Mouse (Mus musculus) layer of hippocampus, postnatal 10 days (tissue): Measurements from ENCODE around the gene Sertad2. TPM values are rescaled to one million over a fixed set of nuclear protein-coding genes. Genes with fewer than 3 reads are reported as not detected.

ENCODE experiments used
- DNase-seq, 2 experiments: peaks; one replicate each; pipeline ENCODE4 v3.0.0; 2021; ENCODE audit warnings: low spot score in 2 of 2
- total RNA-seq, 2 experiments: library from RNA; stranded (reverse); gene quantifications; 2 replicates each; pipeline ENCODE4 v1.2.3; 2021

The Sertad2 gene
- total RNA-seq, 2 experiments from 2014 or later, result 21.4 to 24.8 TPM

- no peak for DNase-seq
Observed at GRCm38 (mm10) chr11:20643161-20643560, 100.1 kb downstream of the Sertad2 start.

GRCm38 (mm10) chr11:20644166-20644565 is 101.1 kb downstream of the Sertad2 start:
- no peak for DNase-seq

- DNase-seq, result no peak
Observed at GRCm38 (mm10) chr11:20644872-20645271, 101.8 kb downstream of the Sertad2 start.

GRCm38 (mm10) chr11:20645521-20645920 is 102.5 kb downstream of the Sertad2 start:
- DNase-seq, result no peak

GRCm38 (mm10) chr11:20646142-20646541 is 103.1 kb downstream of the Sertad2 start:
- DNase-seq, result no peak

- DNase-seq, result no peak
Observed at GRCm38 (mm10) chr11:20646986-20647726, 104.1 kb downstream of the Sertad2 start.

- DNase-seq, result no peak
Observed at GRCm38 (mm10) chr11:20647902-20648625, 105.0 kb downstream of the Sertad2 start.

- no peak for DNase-seq
Observed at GRCm38 (mm10) chr11:20649477-20649876, 106.4 kb downstream of the Sertad2 start.

- DNase-seq, result peak in 1 of 2 experiments; percentile 60
Observed at GRCm38 (mm10) chr11:20650006-20650639, 107.1 kb downstream of the Sertad2 start.

GRCm38 (mm10) chr11:20651166-20651565 is 108.1 kb downstream of the Sertad2 start:
- no peak for DNase-seq

- peak; percentile 70 to 77 for DNase-seq
Observed at GRCm38 (mm10) chr11:20655795-20656710, 113.0 kb downstream of the Sertad2 start.

- peak in 1 of 2 experiments; percentile 50 for DNase-seq
Observed at GRCm38 (mm10) chr11:20656711-20657057, 113.6 kb downstream of the Sertad2 start.

- DNase-seq, result peak in 1 of 2 experiments; percentile 65
Observed at GRCm38 (mm10) chr11:20659094-20659493, 116.0 kb downstream of the Sertad2 start.

- no peak for DNase-seq
Observed at GRCm38 (mm10) chr11:20660111-20661097, 117.4 kb downstream of the Sertad2 start.

GRCm38 (mm10) chr11:20661652-20662051 is 118.6 kb downstream of the Sertad2 start:
- DNase-seq, result peak in 1 of 2 experiments; percentile 45

- DNase-seq, result no peak
Observed at GRCm38 (mm10) chr11:20662811-20663210, 119.8 kb downstream of the Sertad2 start.

GRCm38 (mm10) chr11:20663580-20664198 is 120.6 kb downstream of the Sertad2 start:
- no peak for DNase-seq

- no peak for DNase-seq
Observed at GRCm38 (mm10) chr11:20664878-20665277, 121.8 kb downstream of the Sertad2 start.

GRCm38 (mm10) chr11:20671789-20672392 is 128.8 kb downstream of the Sertad2 start:
- DNase-seq, result peak in 1 of 2 experiments; percentile 43
